Mouse (Mus musculus): ENCODE measurements around the gene Tbc1d22a. TPM values are rescaled to one million over a fixed set of nuclear protein-coding genes. Genes with fewer than 3 reads are reported as not detected.

Gene Tbc1d22a
- polyA plus RNA-seq (2012; rRNA removed): 28.1 and 32.3 TPM in 2 replicates

- Histone ChIP-seq H3K36me3 (ENCODE audit: control insufficient read depth, insufficient read depth, low read length) (peaks cover 2% of the 10 kb centered on the region; the same call in 1 of the 2 replicates), H3K4me1 (ENCODE audit: control insufficient read depth, insufficient read depth, insufficient read length) (peaks cover 4% of the 10 kb centered on the region; the same call in 1 of the 2 replicates), H3K27me3 (ENCODE audit: control insufficient read depth, insufficient read depth, low read length) (no peaks in the 10 kb centered on the region), H3K4me3 (ENCODE audit: extremely low read depth, insufficient read depth, insufficient read length) (peak within 1 kb of the TSS; percentile 93), H3K27ac (ENCODE audit: insufficient read depth, low read length) (peak within 1 kb of the TSS; percentile 92)
- TF ChIP-seq POLR2A (IDR thresholded peaks at IDR 0.05; ENCODE audit: low read depth, low read length) (peak; percentile 80), CTCF (IDR thresholded peaks at IDR 0.05; ENCODE audit: extremely low read depth, insufficient read depth, insufficient read length, insufficient replicate concordance) (no peak)
- peak; percentile 81 to 90 for DNase-seq (ENCODE audit: low read depth in 1 of 2, low spot score in 2 of 2)
- under 1% methylated on average over 64 of the region's 64 CpGs for WGBS
Measured at GRCm38 (mm10) chr15:86213753-86214548, at the start of gene Tbc1d22a. Gene Tbc1d22a, plus strand, starts transcription at chr15:86214459.

- no peak for DNase-seq (ENCODE audit: low read depth in 1 of 2, low spot score in 2 of 2)
Measured at GRCm38 (mm10) chr15:86164718-86165345, 49.4 kb upstream of the Tbc1d22a start.

GRCm38 (mm10) chr15:86165811-86166590 is 48.3 kb upstream of the Tbc1d22a start:
- TF ChIP-seq CTCF (IDR thresholded peaks at IDR 0.05; ENCODE audit: extremely low read depth, insufficient read depth, insufficient read length, insufficient replicate concordance): 0 out of 2 replicates have a peak, but pooled peaks have one; percentile 1
- no peak for TF ChIP-seq POLR2A (IDR thresholded peaks at IDR 0.05; ENCODE audit: low read depth, low read length)
- H3K36me3 ChIP-seq (ENCODE audit: control insufficient read depth, insufficient read depth, low read length): peaks cover 32% of the 10 kb centered on the region
- H3K27me3 ChIP-seq (ENCODE audit: control insufficient read depth, insufficient read depth, low read length): no peaks in the 10 kb centered on the region
- H3K27ac ChIP-seq (ENCODE audit: insufficient read depth, low read length): no peak overlapping the region
- peaks cover 22% of the 10 kb centered on the region; the same call in 1 of the 2 replicates for H3K4me1 ChIP-seq (ENCODE audit: control insufficient read depth, insufficient read depth, insufficient read length)
- H3K4me3 ChIP-seq (ENCODE audit: extremely low read depth, insufficient read depth, insufficient read length): no peak overlapping the region
- no peak for DNase-seq (ENCODE audit: low read depth in 1 of 2, low spot score in 2 of 2)
- WGBS: 87% methylated on average over 24 of the region's 24 CpGs

More at GRCm38 (mm10) chr15:86164718-86165345, 49.4 kb upstream of the Tbc1d22a start:
- no peak overlapping the region for H3K27ac ChIP-seq (ENCODE audit: insufficient read depth, low read length)
- no peak overlapping the region for H3K4me3 ChIP-seq (ENCODE audit: extremely low read depth, insufficient read depth, insufficient read length)
- 92% methylated on average over 21 of the region's 21 CpGs for WGBS
- H3K27me3 ChIP-seq (ENCODE audit: control insufficient read depth, insufficient read depth, low read length): no peaks in the 10 kb centered on the region
- TF ChIP-seq CTCF (IDR thresholded peaks at IDR 0.05; ENCODE audit: extremely low read depth, insufficient read depth, insufficient read length, insufficient replicate concordance) (no peak), POLR2A (IDR thresholded peaks at IDR 0.05; ENCODE audit: low read depth, low read length) (no peak)
- H3K36me3 ChIP-seq (ENCODE audit: control insufficient read depth, insufficient read depth, low read length): peaks cover 33% of the 10 kb centered on the region
- H3K4me1 ChIP-seq (ENCODE audit: control insufficient read depth, insufficient read depth, insufficient read length): peaks cover 15% of the 10 kb centered on the region; the same call in 1 of the 2 replicates

GRCm38 (mm10) chr15:86167032-86167655 is 47.1 kb upstream of the Tbc1d22a start:
- 92% methylated on average over 7 of the region's 7 CpGs for WGBS
- H3K4me1 ChIP-seq (ENCODE audit: control insufficient read depth, insufficient read depth, insufficient read length): peaks cover 30% of the 10 kb centered on the region; the same call in 1 of the 2 replicates
- no peak overlapping the region; the same call in 1 of the 2 replicates for H3K27ac ChIP-seq (ENCODE audit: insufficient read depth, low read length)
- TF ChIP-seq CTCF (IDR thresholded peaks at IDR 0.05; ENCODE audit: extremely low read depth, insufficient read depth, insufficient read length, insufficient replicate concordance): no peak
- no peak for TF ChIP-seq POLR2A (IDR thresholded peaks at IDR 0.05; ENCODE audit: low read depth, low read length)
- no peak overlapping the region for H3K4me3 ChIP-seq (ENCODE audit: extremely low read depth, insufficient read depth, insufficient read length)
- peaks cover 26% of the 10 kb centered on the region for H3K36me3 ChIP-seq (ENCODE audit: control insufficient read depth, insufficient read depth, low read length)
- no peak for DNase-seq (ENCODE audit: low read depth in 1 of 2, low spot score in 2 of 2)
- H3K27me3 ChIP-seq (ENCODE audit: control insufficient read depth, insufficient read depth, low read length): no peaks in the 10 kb centered on the region

- peaks cover 38% of the 10 kb centered on the region; the same call in 1 of the 2 replicates for H3K4me1 ChIP-seq (ENCODE audit: control insufficient read depth, insufficient read depth, insufficient read length)
- H3K36me3 ChIP-seq (ENCODE audit: control insufficient read depth, insufficient read depth, low read length): peaks cover 22% of the 10 kb centered on the region
- TF ChIP-seq POLR2A (IDR thresholded peaks at IDR 0.05; ENCODE audit: low read depth, low read length): no peak
- TF ChIP-seq CTCF (IDR thresholded peaks at IDR 0.05; ENCODE audit: extremely low read depth, insufficient read depth, insufficient read length, insufficient replicate concordance): no peak
- H3K4me3 ChIP-seq (ENCODE audit: extremely low read depth, insufficient read depth, insufficient read length): no peak overlapping the region
- WGBS: 62% methylated on average over 10 of the region's 10 CpGs
- H3K27ac ChIP-seq (ENCODE audit: insufficient read depth, low read length): peak overlapping the region; percentile 59
- DNase-seq (ENCODE audit: low read depth in 1 of 2, low spot score in 2 of 2): no peak
- H3K27me3 ChIP-seq (ENCODE audit: control insufficient read depth, insufficient read depth, low read length): no peaks in the 10 kb centered on the region
Measured at GRCm38 (mm10) chr15:86167787-86168504, 46.3 kb upstream of the Tbc1d22a start.

Data from spleen, adult 2 months (tissue).